Mouse (Mus musculus) E14TG2a.4 (cell line): ENCODE data around the gene Slc6a19.
"Not testable (repeated sequence)": the region's sequence is repeated elsewhere in the genome, so short reads cannot be mapped to it uniquely, and the experiment has no call there.

Experiments used
- H3K27me3 ChIP-seq: 2 replicates; pipeline ENCODE4 v1.6.1; 2014; ENCODE audit warnings: low read length, control low read depth; ENCODE audit not compliant: insufficient read depth
- H3K36me3 ChIP-seq: 2 replicates; pipeline ENCODE4 v1.6.1; 2014; ENCODE audit warnings: low read length, control low read depth; ENCODE audit not compliant: insufficient read depth
- H3K4me1 ChIP-seq: replicated peaks from 2 replicates; pipeline ENCODE4 v1.6.1; 2014; ENCODE audit warnings: low read depth, low read length, control low read depth
- H3K4me3 ChIP-seq: replicated peaks from 2 replicates; pipeline ENCODE4 v1.5.1; 2014; ENCODE audit warnings: mild to moderate bottlenecking, low read length
- H3K9me3 ChIP-seq: 2 replicates; pipeline ENCODE4 v1.6.1; 2014; ENCODE audit warnings: low read length, control low read depth
- CTCF ChIP-seq: conservative IDR thresholded peaks from 2 replicates; pipeline ENCODE4 v1.5.1; 2014; ENCODE audit warnings: low read length
- NANOG ChIP-seq: IDR thresholded peaks from 2 replicates; pipeline ENCODE4 v1.6.1; 2014; ENCODE audit warnings: borderline replicate concordance, low read length, mixed read lengths
- POU5F1 ChIP-seq: IDR thresholded peaks from 2 replicates; pipeline ENCODE4 v1.6.1; 2014; ENCODE audit warnings: low read length, borderline replicate concordance

The Slc6a19 gene

DNA sequence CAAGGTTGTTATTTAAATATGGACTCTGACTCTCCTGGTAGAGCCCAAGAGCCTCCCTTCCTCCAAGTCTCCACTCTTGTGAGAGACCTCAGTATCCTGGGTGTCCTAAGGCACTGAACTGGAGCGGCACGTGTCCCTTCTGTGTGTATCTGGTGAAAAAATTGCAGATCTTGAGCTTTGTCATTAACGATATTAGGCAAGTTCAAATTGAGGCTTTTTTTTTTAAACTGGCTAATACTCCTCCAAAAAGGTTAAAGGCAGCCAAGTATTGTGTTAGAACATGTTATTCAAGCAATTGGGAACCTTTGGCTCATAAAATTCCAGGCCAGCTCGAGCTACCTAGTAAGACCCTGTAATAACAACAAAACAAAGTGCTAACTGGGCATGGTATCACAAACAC lies 15.6 kb upstream of the Slc6a19 start:
- TF ChIP-seq NANOG: no peak
- no peak for TF ChIP-seq CTCF
- no peak for TF ChIP-seq POU5F1
- 0 out of 2 replicates have a peak, but pooled peaks cover 2% of the 10 kb centered on the region for H3K27me3 ChIP-seq
- no peaks in the 10 kb centered on the region for H3K9me3 ChIP-seq
- H3K36me3 ChIP-seq: no peaks in the 10 kb centered on the region
- H3K4me1 ChIP-seq: peaks cover 17% of the 10 kb centered on the region
- no peak overlapping the region for H3K4me3 ChIP-seq

DNA sequence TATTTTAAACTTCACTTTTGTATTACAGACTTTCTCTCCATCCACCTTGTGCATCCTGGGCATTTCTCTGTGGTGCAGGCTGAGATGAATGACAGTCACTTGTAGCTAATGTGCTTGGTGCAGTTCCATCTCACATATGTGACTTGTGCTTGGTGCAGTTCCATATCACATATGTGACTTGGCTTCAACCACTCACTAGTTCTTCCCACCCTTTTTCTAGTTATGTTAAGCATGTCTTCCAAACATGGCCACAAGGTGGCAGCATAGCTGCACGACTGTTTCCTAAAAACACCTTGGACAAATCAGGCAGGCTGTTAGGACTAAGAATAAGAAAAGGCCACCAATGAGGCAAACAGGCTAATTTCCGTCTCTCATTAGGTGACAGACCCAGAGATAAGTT lies 13.6 kb upstream of the Slc6a19 start:
- no peak overlapping the region for H3K4me3 ChIP-seq
- H3K36me3 ChIP-seq: no peaks in the 10 kb centered on the region
- H3K9me3 ChIP-seq: peaks cover 8% of the 10 kb centered on the region
- H3K27me3 ChIP-seq: 0 out of 2 replicates have a peak, but pooled peaks cover 2% of the 10 kb centered on the region
- peaks cover 10% of the 10 kb centered on the region for H3K4me1 ChIP-seq
- TF ChIP-seq POU5F1: no peak
- TF ChIP-seq CTCF: peak; percentile 72
- no peak for TF ChIP-seq NANOG

DNA sequence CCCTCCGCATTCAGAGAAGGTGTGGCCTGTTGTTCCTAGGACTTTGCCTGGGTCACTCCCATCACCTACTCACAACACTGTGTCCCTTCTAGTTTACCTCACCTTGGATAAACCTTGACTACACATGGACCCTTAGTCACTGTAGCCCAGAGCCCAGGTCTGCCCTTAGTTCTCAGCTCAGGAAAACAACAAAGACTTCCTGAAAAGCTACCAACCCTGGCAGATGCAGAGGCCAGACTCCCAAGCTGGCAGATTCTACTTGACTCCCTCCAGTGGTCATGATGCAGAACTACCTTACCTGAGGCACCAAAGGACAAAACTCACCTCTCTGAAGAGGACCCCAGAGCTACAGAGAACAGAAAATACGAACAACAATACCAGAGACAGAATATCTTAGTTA lies 9.4 kb upstream of the Slc6a19 start:
- H3K36me3 ChIP-seq: no peaks in the 10 kb centered on the region
- H3K9me3 ChIP-seq: peaks cover 14% of the 10 kb centered on the region
- no peaks in the 10 kb centered on the region for H3K27me3 ChIP-seq
- H3K4me3 ChIP-seq: no peak overlapping the region
- no peaks in the 10 kb centered on the region for H3K4me1 ChIP-seq
- TF ChIP-seq CTCF (peak; percentile 44), NANOG (no peak)

DNA sequence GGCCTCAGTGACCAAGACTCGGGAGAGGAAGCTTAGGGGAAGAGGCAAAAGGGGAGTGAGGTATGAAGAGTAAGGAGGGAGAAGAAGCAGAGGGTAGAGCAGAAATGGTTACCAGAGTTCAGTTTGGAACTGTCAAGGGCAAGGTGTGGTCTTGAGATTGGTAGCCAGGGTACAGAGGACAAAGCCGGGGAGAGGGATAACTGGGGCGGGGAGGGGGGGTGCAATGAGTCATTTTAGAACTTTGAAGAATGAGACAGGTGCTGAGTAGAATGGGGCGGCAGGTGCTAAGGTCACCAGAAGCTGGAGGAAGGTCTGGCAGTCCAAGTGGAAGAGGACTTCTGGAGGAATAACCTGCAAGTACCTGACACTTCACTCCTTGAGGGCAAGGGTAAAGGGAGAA lies 8.5 kb upstream of the Slc6a19 start:
- Histone ChIP-seq H3K36me3 (no peaks in the 10 kb centered on the region), H3K27me3 (no peaks in the 10 kb centered on the region), H3K4me3 (no peak overlapping the region), H3K9me3 (peaks cover 14% of the 10 kb centered on the region), H3K4me1 (no peaks in the 10 kb centered on the region)
- no peak for TF ChIP-seq CTCF

DNA sequence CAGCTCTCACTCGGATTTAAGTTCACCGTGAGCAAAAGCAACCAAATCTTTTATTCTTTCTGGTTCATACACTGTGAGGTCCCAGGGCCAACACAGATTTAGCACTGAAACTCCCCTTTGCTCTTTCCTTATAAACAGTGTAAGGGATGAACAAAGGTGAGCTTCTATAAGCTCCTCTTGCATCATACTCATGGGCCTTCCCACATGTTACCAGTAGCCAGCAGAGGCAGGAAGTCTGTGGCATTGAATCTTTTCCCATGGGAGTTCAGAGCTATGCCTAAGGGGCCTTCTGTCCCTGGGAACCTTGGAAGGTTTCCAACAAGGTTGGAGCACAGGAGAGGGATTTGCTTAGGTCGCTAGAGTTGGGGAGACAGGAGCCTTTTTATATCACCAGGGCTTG lies 7.6 kb upstream of the Slc6a19 start:
- TF ChIP-seq POU5F1: no peak
- no peak for TF ChIP-seq NANOG
- no peak for TF ChIP-seq CTCF
- no peaks in the 10 kb centered on the region for H3K27me3 ChIP-seq
- H3K9me3 ChIP-seq: peaks cover 14% of the 10 kb centered on the region
- no peaks in the 10 kb centered on the region for H3K4me1 ChIP-seq
- no peak overlapping the region for H3K4me3 ChIP-seq
- H3K36me3 ChIP-seq: no peaks in the 10 kb centered on the region

DNA sequence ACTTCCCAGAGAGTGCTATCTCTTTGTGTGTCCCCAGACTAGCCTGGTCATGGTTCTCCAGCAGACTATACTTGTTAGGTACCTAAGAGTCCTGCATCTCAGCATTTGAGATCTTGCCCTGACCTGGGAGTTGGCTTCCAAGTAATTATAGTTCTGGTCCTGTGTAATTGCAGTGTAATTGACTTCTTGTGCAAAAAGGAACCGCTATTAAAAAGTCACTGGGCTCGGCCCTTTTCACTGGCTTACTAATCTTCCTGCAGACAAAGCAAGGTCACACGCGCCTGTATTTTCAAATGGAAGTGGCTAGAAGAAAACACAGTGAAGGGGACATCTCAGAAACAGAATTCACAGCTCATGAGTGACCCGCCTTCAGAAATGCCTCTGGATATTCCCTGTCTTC lies 7.1 kb upstream of the Slc6a19 start:
- H3K36me3 ChIP-seq: no peaks in the 10 kb centered on the region
- TF ChIP-seq POU5F1 (no peak), NANOG (no peak), CTCF (no peak)
- no peaks in the 10 kb centered on the region for H3K4me1 ChIP-seq

DNA sequence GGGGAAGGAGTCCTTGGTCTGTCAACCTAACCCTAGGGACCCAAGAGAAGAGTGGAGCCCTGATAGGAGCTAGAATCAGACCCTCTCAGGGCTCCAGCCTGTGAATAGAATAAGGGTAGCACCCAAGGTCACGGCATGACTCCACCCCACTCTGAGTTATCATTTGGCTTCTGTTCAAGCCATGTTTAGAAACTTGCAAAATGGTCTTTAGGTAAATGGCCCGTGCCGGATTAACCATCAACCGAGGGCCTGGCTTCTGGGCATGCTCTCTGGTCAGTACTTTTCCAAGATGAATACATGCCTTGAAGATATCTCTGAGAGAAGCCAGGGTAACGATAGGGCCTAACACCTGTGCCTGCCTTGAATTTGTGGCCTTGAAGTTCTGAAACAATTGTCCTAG lies 6.6 kb upstream of the Slc6a19 start:
- H3K9me3 ChIP-seq: peaks cover 14% of the 10 kb centered on the region
- TF ChIP-seq NANOG: no peak
- no peaks in the 10 kb centered on the region for H3K4me1 ChIP-seq
- no peak overlapping the region for H3K4me3 ChIP-seq
- H3K27me3 ChIP-seq: no peaks in the 10 kb centered on the region
- H3K36me3 ChIP-seq: no peaks in the 10 kb centered on the region

More for the DNA sequence above, 7.1 kb upstream of the Slc6a19 start:
- Histone ChIP-seq H3K27me3 (no peaks in the 10 kb centered on the region), H3K9me3 (peaks cover 14% of the 10 kb centered on the region), H3K4me3 (no peak overlapping the region)

DNA sequence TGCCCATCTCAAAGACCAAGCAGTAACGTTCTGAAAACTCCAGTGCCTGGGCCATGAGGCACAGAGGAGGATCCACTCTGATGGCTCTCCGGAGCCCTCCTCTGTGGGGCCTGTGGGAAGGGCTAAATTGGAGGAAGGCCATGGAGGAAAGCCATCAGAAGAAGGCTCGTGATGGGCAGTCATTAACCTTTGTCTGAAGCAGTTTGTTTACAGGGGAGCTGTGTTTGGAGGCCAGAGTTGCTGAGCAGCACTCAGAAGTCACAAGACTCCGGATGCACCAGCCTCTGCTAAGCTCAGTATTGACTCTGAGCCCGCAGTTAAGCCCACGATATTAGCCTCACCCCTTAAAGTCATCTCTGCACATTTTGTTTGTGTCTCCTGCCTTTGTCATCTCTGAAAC lies 4.8 kb upstream of the Slc6a19 start:
- Histone ChIP-seq H3K4me1 (no peaks in the 10 kb centered on the region), H3K36me3 (no peaks in the 10 kb centered on the region), H3K4me3 (no peak overlapping the region), H3K27me3 (no peaks in the 10 kb centered on the region), H3K9me3 (peaks cover 14% of the 10 kb centered on the region)
- TF ChIP-seq CTCF (no peak), NANOG (no peak), POU5F1 (no peak)

DNA sequence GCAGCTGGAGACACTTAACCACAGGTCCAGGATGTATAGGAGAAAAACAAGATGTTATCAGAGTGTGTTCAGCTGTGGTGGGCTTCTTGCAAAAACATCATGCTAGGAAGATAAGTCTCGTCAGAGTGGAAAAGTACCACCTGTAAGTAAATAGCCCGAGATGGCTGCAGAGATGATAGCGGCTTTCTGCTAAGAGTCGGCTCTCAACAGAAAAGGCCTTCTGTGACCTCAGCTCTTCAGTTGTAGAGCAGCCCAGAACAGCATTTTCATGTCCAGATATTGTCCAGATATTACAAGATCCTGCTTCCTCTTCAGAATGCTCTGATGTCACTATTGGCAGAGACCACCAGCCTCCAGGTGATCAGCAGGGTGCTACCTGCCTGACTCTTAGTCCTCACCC lies 1.2 kb downstream of the Slc6a19 start:
- H3K27me3 ChIP-seq, H3K9me3 ChIP-seq, H3K4me1 ChIP-seq, H3K36me3 ChIP-seq, H3K4me3 ChIP-seq: not testable (repeated sequence)

DNA sequence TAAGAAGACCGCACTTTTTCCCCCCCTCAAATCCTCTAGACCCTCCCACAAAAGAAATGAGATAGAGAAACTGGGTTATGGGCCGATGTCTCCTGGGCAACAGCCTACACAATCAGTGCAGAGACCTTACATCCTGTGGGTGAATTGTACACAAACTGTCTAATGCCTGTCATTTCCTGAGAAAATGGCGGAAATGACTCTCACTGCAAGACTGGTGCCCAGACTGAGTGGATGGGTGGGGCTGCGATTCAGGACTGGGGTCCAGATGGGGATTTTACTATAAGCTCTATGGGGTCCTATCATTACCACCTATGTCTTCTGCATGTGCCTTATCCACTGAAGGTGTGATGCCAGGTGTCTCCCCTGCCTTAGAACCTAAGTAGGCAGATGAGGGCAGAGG lies 1.9 kb downstream of the Slc6a19 start:
- TF ChIP-seq CTCF: no peak
- TF ChIP-seq NANOG: no peak
- TF ChIP-seq POU5F1: no peak
- no peak overlapping the region for H3K4me3 ChIP-seq
- H3K27me3 ChIP-seq: peaks cover 3% of the 10 kb centered on the region; the same call in 1 of the 2 replicates
- H3K9me3 ChIP-seq: no peaks in the 10 kb centered on the region
- no peaks in the 10 kb centered on the region for H3K36me3 ChIP-seq
- H3K4me1 ChIP-seq: no peaks in the 10 kb centered on the region
